Mouse (Mus musculus) limb, embryonic 11.5 days (tissue): ENCODE data around the gene Gli1. TPM values are rescaled to one million over a fixed set of nuclear protein-coding genes. Genes with fewer than 3 reads are reported as not detected.

Source experiments
- ATAC-seq: fragments of 200-750 bp; cut with Nextera tagmentation; 2 replicates; pipeline ENCODE4 v1.8.0; 2017; ENCODE audit warnings: low read depth; ENCODE audit not compliant: insufficient number of reproducible peaks, low FRiP score, low TSS enrichment
- DNase-seq: peaks from one replicate; pipeline ENCODE4 v3.0.0-alpha.2; 2015; ENCODE audit warnings: low spot score
- H3K27ac ChIP-seq: fragments of 300-500 bp; sonication (generic); replicated peaks from 2 replicates; pipeline ENCODE4 v1.5.1; 2014; ENCODE audit warnings: low read depth, mild to moderate bottlenecking, low read length
- H3K27me3 ChIP-seq: fragments of 300-500 bp; sonication (generic); 2 replicates; pipeline ENCODE4 v1.6.1; 2014; ENCODE audit warnings: mild to moderate bottlenecking, low read length, mixed read lengths; ENCODE audit not compliant: control insufficient read depth, insufficient read depth
- H3K36me3 ChIP-seq: fragments of 300-500 bp; sonication (generic); 2 replicates; pipeline ENCODE4 v1.6.1; 2014; ENCODE audit warnings: mild to moderate bottlenecking, low read length, moderate library complexity, mixed read lengths; ENCODE audit not compliant: control insufficient read depth, insufficient read depth
- H3K4me1 ChIP-seq: fragments of 300-500 bp; sonication (generic); 2 replicates; pipeline ENCODE4 v1.6.1; 2014; ENCODE audit warnings: low read length, mixed read lengths; ENCODE audit not compliant: control insufficient read depth, insufficient read depth
- H3K4me2 ChIP-seq: fragments of 300-500 bp; sonication (generic); 2 replicates; pipeline ENCODE4 v1.6.1; 2014; ENCODE audit warnings: low read depth, mild to moderate bottlenecking, moderate library complexity; ENCODE audit not compliant: severe bottlenecking
- H3K4me3 ChIP-seq: fragments of 300-500 bp; sonication (generic); 2 replicates; pipeline ENCODE4 v1.5.1; 2014; ENCODE audit warnings: low read depth, low read length
- H3K9ac ChIP-seq: fragments of 300-500 bp; sonication (generic); 2 replicates; pipeline ENCODE4 v1.6.1; 2014; ENCODE audit warnings: mild to moderate bottlenecking, low read length
- H3K9me3 ChIP-seq: fragments of 300-500 bp; sonication (generic); 2 replicates; pipeline ENCODE4 v1.6.1; 2016; ENCODE audit warnings: low read length; ENCODE audit not compliant: control insufficient read depth
- WGBS: fragments of 180-500 bp; shearing (Covaris S2); extraction: QIAGEN DNeasy Blood & Tissue Kit; methylation state at CpG from one replicate; pipeline ENCODE4 v1.1.7; 2014; 5-methylcytosine and 5-hydroxymethylcytosine counted together
- polyA plus RNA-seq: library from polyadenylated mRNA; unstranded; fragments of >200 nt; fragmentation: Nextera tagmentation; extraction: Ambion mirVana; gene quantifications from 2 replicates; pipeline ENCODE4 v1.2.1, GENCODE M21; 2014

Gene Gli1
- 8.5 and 11.2 TPM in 2 replicates for polyA plus RNA-seq

GRCm38 (mm10) chr10:127341891-127342639, at the start of gene Gli1:
Gene Gli1, minus strand, starts transcription at chr10:127341974.
- H3K4me2 ChIP-seq: peak within 1 kb of the TSS; percentile 89
- DNase-seq: peak; percentile 93
- peak; percentile 36; the same call in 1 of the 2 replicates for ATAC-seq
- 0 out of 2 replicates have a peak, but pooled peaks cover 2% of the 10 kb centered on the region for H3K27me3 ChIP-seq
- under 1% methylated on average over 29 of the region's 29 CpGs for WGBS
- peak within 1 kb of the TSS; percentile 70 for H3K9ac ChIP-seq
- H3K36me3 ChIP-seq: no peaks in the 10 kb centered on the region
- H3K27ac ChIP-seq: peak within 1 kb of the TSS; percentile 82
- H3K4me3 ChIP-seq: peak within 1 kb of the TSS; percentile 48
- no peaks in the 10 kb centered on the region for H3K9me3 ChIP-seq
- H3K4me1 ChIP-seq: 0 out of 2 replicates have a peak, but pooled peaks cover 3% of the 10 kb centered on the region

DNA sequence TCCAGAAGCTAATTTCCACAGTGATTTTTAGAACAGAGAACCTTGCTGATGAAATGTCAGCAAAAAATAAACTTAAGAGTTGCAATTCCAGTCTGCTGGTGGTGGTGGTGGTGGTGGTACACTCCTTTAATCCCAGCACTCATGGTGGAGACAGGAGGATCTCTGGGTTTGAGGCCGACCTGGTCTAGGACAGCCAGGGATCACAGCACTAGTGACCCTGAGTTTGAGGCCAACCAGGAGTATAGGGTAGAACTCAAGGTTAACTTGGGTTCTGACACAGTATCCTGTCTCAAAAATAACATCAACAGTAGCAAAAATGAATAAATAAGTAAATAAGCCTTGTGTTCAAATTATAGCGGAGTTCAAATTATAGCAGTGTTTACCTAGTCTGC, 40.0 kb upstream of the Gli1 start:
- Histone ChIP-seq H3K4me3 (peak overlapping the region; percentile 57), H3K27me3 (no peaks in the 10 kb centered on the region), H3K4me1 (peaks cover 5% of the 10 kb centered on the region; the same call in 1 of the 2 replicates), H3K9me3 (no peaks in the 10 kb centered on the region), H3K4me2 (peak overlapping the region; percentile 58), H3K36me3 (no peaks in the 10 kb centered on the region), H3K27ac (peak overlapping the region; percentile 99; the same call in 1 of the 2 replicates), H3K9ac (no peak overlapping the region; the same call in 1 of the 2 replicates)
- no peak for ATAC-seq
- 57% methylated on average over 2 of the region's 2 CpGs for WGBS
- no peak for DNase-seq

- DNase-seq (peak; percentile 80), ATAC-seq (peak; percentile 60)
- WGBS: 3% methylated on average over 21 of the region's 79 CpGs
- Histone ChIP-seq H3K4me3 (peak overlapping the region; percentile 57), H3K9me3 (no peaks in the 10 kb centered on the region), H3K27me3 (no peaks in the 10 kb centered on the region), H3K4me1 (peaks cover 5% of the 10 kb centered on the region; the same call in 1 of the 2 replicates), H3K36me3 (no peaks in the 10 kb centered on the region), H3K4me2 (peak overlapping the region; percentile 58), H3K27ac (peak overlapping the region; percentile 99), H3K9ac (peak overlapping the region; percentile 97)
Observed at GRCm38 (mm10) chr10:127380767-127381742, 39.3 kb upstream of the Gli1 start.

DNA sequence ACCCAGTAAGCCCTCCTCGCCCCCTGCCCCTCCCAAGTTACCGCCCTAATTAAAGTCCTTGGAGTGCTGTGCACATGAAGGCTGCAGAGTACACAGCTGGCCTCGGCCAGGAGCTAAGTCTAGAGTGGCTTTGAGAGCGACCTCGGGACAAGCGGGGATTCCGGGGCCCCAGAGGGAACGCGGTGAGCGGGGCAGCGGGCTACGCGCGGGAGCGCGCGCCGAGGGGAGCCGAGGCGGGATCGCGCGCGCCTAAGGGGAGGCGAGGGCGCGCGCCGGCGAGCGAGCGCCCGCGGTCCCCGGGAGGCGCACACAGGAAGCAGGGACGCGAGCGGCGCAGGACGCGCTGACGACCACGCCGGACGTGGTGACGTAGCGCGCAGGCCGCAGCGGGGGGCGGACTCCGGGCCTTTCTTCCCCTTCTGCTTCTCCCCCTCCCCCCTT, 38.5 kb upstream of the Gli1 start, which contains the start of gene R3hdm2:
Gene R3hdm2 (plus strand): TSS at position 77 of the 441 bp plus-strand sequence.
- peak; percentile 98 for DNase-seq
- Histone ChIP-seq H3K4me1 (peaks cover 5% of the 10 kb centered on the region; the same call in 1 of the 2 replicates), H3K36me3 (no peaks in the 10 kb centered on the region), H3K9ac (peak within 1 kb of the TSS; percentile 97), H3K4me2 (peak within 1 kb of the TSS; percentile 58), H3K9me3 (no peaks in the 10 kb centered on the region), H3K27me3 (no peaks in the 10 kb centered on the region), H3K4me3 (peak within 1 kb of the TSS; percentile 57), H3K27ac (peak within 1 kb of the TSS; percentile 99)
- peak; percentile 91 for ATAC-seq
- WGBS: under 1% methylated on average over 44 of the region's 53 CpGs

GRCm38 (mm10) chr10:127379654-127380053, 37.9 kb upstream of the Gli1 start:
- DNase-seq (no peak), ATAC-seq (no peak)
- Histone ChIP-seq H3K9ac (peak overlapping the region; percentile 97), H3K36me3 (no peaks in the 10 kb centered on the region), H3K27me3 (no peaks in the 10 kb centered on the region), H3K9me3 (no peaks in the 10 kb centered on the region), H3K4me2 (peak overlapping the region; percentile 58), H3K27ac (peak overlapping the region; percentile 99; the same call in 1 of the 2 replicates), H3K4me1 (peaks cover 5% of the 10 kb centered on the region; the same call in 1 of the 2 replicates), H3K4me3 (peak overlapping the region; percentile 57)
- 87% methylated on average over 8 of the region's 8 CpGs for WGBS

DNA sequence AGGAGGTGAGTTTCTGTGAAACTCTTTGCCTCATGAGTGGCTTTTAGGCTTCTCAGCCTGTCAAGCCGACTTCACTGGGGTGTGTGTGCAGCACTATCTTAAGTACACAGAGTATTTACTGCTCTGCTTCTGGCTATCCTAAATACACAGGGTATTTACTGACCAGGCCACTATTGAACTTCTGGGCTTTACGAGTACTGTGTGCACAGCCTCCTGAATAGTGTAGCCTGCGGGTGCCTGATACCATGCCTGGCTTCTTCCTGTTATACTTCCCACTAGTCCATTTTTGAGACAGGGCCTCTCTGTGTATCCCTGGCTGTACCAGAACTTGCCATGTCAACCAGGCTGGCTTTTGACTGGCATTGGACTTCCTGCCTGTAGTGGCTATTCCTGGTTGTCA, 35.9 kb upstream of the Gli1 start:
- Histone ChIP-seq H3K27me3 (no peaks in the 10 kb centered on the region), H3K9me3 (no peaks in the 10 kb centered on the region), H3K27ac (no peak overlapping the region), H3K4me1 (peaks cover 5% of the 10 kb centered on the region; the same call in 1 of the 2 replicates), H3K9ac (no peak overlapping the region), H3K4me2 (no peak overlapping the region), H3K4me3 (no peak overlapping the region), H3K36me3 (no peaks in the 10 kb centered on the region)
- WGBS: 68% methylated on average over 3 of the region's 3 CpGs
- DNase-seq (no peak), ATAC-seq (no peak)

- Histone ChIP-seq H3K36me3 (no peaks in the 10 kb centered on the region), H3K9ac (no peak overlapping the region), H3K27me3 (no peaks in the 10 kb centered on the region), H3K4me3 (no peak overlapping the region), H3K9me3 (no peaks in the 10 kb centered on the region), H3K4me1 (no peaks in the 10 kb centered on the region), H3K27ac (no peak overlapping the region), H3K4me2 (no peak overlapping the region)
- no peak for ATAC-seq
- WGBS: 88% methylated on average over 2 of the region's 2 CpGs
- DNase-seq: no peak
Observed at GRCm38 (mm10) chr10:127371023-127371422, 29.2 kb upstream of the Gli1 start.
